Mouse (Mus musculus) erythroblast, adult 5-6 weeks (primary cell): ENCODE results near the gene Plekha6. TPM values are rescaled to one million over a fixed set of nuclear protein-coding genes. Genes with fewer than 3 reads are reported as not detected.

Experiments
- ATAC-seq: replicated peaks from 2 replicates; pipeline ENCODE4 v1.8.0; 2016; ENCODE audit warnings: moderate number of reproducible peaks, mild to moderate bottlenecking, moderate TSS enrichment, inconsistent platforms; ENCODE audit not compliant: poor library complexity, low FRiP score, severe bottlenecking
- total RNA-seq, 2 experiments: library from RNA; stranded (forward) in 1 of 2; stranded (reverse) in 1 of 2; fragments of 150-400 nt in 1 of 2; fragments of 200-764, 138-1000 nt in 1 of 2; gene quantifications; 2 replicates each; pipeline versions ENCODE4 v1.2.3 to v1.2.4; 2015 to 2017; ENCODE audit warnings: low replicate concordance in 2 of 2

The Plekha6 gene
- total RNA-seq, 2 experiments from 2014 or later, result 0.68 TPM; not detected in 1

DNA sequence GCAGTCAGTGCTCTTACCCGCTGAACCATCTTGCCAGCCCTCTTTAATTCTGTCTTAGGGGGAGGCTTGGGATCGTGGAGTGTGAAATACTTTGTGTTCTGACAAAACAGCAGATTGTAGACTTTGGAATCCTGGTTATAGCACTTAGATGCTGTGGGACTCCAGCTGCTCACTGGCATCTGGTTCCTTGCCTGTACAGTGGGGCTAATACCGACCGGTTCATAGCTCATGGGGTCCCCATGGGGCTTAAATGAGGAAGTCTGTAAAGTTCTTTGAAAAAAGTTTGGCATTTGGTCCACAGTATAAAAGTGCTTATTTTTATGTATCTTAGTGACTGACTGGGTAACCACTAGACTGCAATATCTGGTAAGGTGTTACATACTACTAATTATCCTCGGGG, 28.2 kb upstream of the Plekha6 start:
- ATAC-seq, result no peak

DNA sequence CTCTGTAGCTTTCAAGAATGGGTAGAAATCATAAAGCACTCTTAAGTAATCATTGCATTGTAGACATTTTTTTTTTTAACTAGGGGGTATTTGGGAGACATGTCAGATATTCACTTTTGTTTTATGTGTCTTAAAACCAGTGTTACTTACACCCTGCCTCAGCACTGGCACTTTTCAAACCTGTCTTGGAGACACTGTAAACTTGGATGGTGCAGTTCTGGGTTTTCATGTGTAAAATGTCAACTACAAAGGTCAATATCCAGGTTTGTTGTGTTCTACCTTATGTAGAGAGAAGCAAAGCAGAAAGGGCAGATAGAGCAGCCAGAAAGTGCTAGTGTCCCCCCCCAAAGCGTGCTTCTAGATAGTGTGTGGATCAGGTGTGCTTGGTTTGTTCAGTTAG, 25.6 kb upstream of the Plekha6 start:
- ATAC-seq, result no peak

- peak; percentile 86 for ATAC-seq
Measured at GRCm38 (mm10) chr1:133146014-133147009, 17.7 kb upstream of the Plekha6 start.

DNA sequence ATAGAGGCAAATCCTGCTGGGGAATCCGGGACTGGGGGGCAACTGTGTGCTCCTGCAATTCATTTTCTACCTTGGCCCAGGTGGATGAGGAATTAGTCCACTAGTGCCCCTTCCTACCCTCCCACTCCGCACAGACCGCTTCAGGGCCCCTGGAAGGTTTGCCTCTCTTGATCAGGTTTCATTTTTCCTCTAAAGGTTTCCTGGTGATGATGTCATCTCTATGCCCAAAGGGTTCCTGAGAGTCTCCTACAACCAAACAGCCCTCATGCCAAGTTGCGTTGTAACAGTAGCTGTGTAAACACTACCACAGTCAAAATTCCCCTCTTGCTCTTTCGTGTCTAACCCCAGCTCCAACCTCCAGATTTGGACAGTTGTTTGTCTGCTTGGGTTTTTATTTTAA, 16.7 kb upstream of the Plekha6 start:
- ATAC-seq, result no peak

DNA sequence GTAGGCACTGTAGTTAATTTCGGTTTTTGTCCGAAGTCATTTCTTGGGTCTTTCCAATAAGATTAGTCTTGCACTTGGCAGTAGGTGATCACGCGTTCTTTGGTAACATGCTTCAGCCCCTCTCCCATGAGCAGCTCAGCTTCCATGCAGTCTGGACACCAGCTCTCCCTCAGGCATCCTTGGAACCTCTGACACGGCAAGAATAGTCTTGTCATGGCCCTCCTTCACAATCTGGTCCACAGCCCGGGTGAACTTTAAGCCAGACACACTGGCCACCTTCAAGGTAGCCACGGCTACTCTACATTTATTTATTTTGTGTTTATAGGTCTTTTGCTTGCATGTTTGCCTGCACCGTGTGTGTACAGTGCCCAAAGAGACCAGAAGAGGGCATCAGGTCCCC, 15.9 kb upstream of the Plekha6 start:
- no peak for ATAC-seq

GRCm38 (mm10) chr1:133150556-133150955, 13.5 kb upstream of the Plekha6 start:
- ATAC-seq, result no peak

- no peak for ATAC-seq
Measured at GRCm38 (mm10) chr1:133152213-133152612, 11.8 kb upstream of the Plekha6 start.

GRCm38 (mm10) chr1:133155270-133155669, 8.7 kb upstream of the Plekha6 start:
- no peak for ATAC-seq

GRCm38 (mm10) chr1:133159128-133159564, 4.9 kb upstream of the Plekha6 start:
- no peak for ATAC-seq

DNA sequence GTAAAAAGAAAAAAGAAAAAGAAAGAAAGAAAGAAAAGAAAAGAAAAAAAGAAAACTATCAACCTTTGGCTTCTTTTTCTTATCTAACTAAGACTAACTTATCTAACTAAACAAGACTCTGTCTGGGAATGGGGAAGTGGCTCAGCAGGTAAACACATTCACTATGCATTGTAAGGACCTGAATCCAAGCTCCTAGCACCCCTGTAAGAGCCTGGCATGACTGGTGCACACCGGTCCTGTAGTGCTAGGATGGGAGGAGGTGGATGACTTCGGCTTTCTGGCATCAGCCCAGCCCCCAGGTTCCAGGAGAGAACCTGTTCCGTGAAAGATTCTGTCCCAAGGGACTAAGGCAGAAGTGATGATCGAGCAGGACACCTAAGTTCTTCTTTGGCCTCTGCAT, 2.5 kb upstream of the Plekha6 start:
- no peak for ATAC-seq

- ATAC-seq, result no peak
Measured at GRCm38 (mm10) chr1:133162046-133162445, 2.0 kb upstream of the Plekha6 start.

DNA sequence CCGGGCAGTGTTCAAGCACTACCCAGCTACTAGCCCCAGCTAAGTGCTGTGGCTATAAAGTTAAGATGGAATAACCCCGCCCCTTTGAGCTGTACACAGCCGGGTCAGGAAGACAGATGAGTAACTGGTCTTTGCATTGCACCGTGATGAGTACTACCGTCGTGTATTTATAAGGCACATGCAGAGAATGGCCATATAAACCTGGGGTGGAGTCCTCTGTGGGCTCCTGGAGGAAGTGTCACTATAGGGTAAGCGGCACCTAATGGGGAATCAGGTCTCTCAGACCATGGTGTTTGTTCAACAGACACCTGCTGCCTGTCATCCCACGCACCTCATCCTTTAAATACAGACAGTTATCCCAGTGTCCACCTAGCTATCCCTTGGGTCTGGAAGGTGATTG, 1.0 kb upstream of the Plekha6 start:
- ATAC-seq, result no peak

- ATAC-seq, result no peak
Measured at GRCm38 (mm10) chr1:133164591-133165011, 591 bp downstream of the Plekha6 start.

DNA sequence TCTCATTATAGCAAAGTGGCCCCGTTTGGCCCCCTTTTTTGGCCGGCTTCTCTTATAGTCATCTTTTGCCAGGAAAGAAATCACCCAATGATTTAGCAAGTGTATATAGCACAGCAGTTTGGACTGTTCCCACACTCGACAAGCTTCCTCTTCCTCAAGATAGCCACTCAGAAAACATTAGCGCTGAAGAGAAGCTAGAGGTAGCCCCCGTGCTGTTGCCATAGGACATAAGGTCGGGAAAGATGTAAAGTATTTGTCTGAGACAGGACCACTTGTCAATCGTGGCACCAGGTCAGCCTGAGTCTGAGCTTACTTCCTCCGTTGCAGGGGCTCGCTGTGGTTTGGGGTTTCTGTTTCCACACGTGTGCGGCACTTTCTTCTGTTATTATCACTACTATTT, 1.1 kb downstream of the Plekha6 start:
- ATAC-seq, result no peak

- no peak for ATAC-seq
Measured at GRCm38 (mm10) chr1:133168318-133169060, 4.5 kb downstream of the Plekha6 start.

DNA sequence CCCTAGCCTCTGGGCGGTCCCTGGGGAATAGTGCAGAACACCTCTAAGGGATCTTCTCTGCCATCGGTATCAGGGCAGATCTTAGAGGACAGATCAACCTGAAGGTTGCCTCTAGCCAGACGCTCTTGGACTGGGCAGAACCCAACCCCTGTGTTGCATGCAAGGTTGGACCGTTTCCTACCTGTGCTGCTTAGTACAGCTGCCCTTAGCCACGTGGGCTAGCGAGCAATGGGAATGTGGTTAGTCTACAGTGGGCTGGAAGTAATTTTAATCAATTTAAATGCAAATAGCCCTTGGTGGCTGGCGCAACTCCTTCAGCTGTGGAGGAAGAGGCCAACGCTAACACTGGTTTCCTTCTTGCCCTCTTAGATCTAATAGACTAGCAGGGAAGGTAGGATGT, 6.2 kb downstream of the Plekha6 start:
- no peak for ATAC-seq

DNA sequence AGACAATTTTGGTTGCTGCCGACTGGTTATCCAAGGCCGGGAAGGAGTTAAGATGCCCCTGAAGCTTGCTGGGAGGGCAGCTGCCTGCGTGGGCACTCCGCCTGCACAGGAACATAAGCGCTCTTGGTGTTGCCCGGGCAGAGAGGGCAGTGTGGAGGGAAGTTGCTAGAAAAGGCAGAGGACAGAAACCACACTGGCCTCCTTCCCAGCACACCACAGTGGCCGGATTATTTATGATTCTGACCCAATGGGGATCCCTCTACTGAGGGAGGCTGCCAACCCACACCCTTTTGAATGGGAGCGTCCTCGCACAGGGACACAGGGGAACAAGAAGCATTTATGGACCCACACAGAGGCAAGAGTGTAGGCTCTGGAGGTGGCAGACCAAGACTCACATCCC, 7.3 kb downstream of the Plekha6 start:
- no peak for ATAC-seq

GRCm38 (mm10) chr1:133175150-133175549, 11.1 kb downstream of the Plekha6 start:
- no peak for ATAC-seq

- ATAC-seq, result peak; percentile 78; the same call in 1 of the 2 replicates
Measured at GRCm38 (mm10) chr1:133177480-133178172, 13.6 kb downstream of the Plekha6 start.

GRCm38 (mm10) chr1:133178732-133179440, 14.9 kb downstream of the Plekha6 start:
- ATAC-seq, result no peak
